21 mouse cellular contexts compared by ENCODE assay signal in the genomic region with DNA sequence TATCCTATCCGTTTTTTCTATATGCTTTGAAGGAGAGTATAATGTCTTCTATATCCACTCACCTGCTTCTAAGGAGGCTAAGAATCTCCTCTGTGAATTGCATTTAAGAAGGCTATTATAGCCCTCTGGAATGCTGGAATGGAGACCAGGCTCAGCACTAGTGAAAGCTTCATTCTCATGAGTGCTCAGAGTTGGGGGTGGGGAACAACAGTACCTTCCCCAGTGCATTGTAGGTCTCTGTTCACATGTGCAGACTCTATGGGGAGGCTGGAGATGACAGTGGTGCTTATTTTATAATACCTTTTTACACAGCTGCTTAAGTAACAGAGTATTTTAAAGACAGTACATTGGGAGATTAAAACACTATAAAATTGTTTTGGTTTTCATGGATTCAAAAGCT.
"Had no signal": no experiment of that assay in that cellular context is flagged by ENCODE, and none has a peak within 500 bp of the region (broad histone marks: within the 10 kb centered on the region; RNA-seq: fewer than 3 reads in every experiment).

No protein-coding gene starts in this region.

- H3K9me3 ChIP-seq: liver, embryonic 13.5 days; liver, embryonic 15.5 days; lung, embryonic 15.5 days; megakaryocyte, embryonic 14.5 days; neural tube, embryonic 13.5 days; neural tube, embryonic 15.5 days had no signal

- H3K36me3 ChIP-seq: liver, embryonic 13.5 days; liver, embryonic 15.5 days; lung, embryonic 15.5 days; neural tube, embryonic 13.5 days; neural tube, embryonic 15.5 days had no signal

- H3K27ac ChIP-seq: liver, embryonic 13.5 days; liver, embryonic 15.5 days; lung, embryonic 15.5 days; macrophage; neural tube, embryonic 15.5 days had no signal

- H3K9ac ChIP-seq: liver, embryonic 13.5 days; liver, embryonic 15.5 days; liver, postnatal 0 days; lung, embryonic 15.5 days; neural tube, embryonic 13.5 days; neural tube, embryonic 15.5 days had no signal

- H3K27me3 ChIP-seq: liver, embryonic 13.5 days; liver, embryonic 15.5 days; lung, embryonic 15.5 days; megakaryocyte, embryonic 14.5 days; neural tube, embryonic 13.5 days; neural tube, embryonic 15.5 days had no signal

- H3K4me1 ChIP-seq: liver, embryonic 13.5 days; liver, embryonic 15.5 days; lung, embryonic 15.5 days; megakaryocyte, embryonic 14.5 days had no signal

- DNase-seq: liver, embryonic 13.5 days; liver, postnatal 0 days; lung, adult 2 months; lung, postnatal 14 days; lung, postnatal 36 days; retina, postnatal 1 day; right cerebral cortex, adult 18-20 months; right cerebral cortex, postnatal 25 days; right cerebral cortex, postnatal 4 days; spleen, adult 18-20 months; thymus, adult 18-20 months; thymus, postnatal 14 days; thymus, postnatal 36 days had no signal

- H3K4me3 ChIP-seq: liver, embryonic 13.5 days; liver, embryonic 15.5 days; lung, embryonic 15.5 days; megakaryocyte, embryonic 14.5 days; myocyte; neural tube, embryonic 13.5 days; neural tube, embryonic 15.5 days had no signal

- ATAC-seq: liver, postnatal 0 days; lung, postnatal 0 days had no signal

- H3K4me2 ChIP-seq: liver, embryonic 13.5 days; liver, embryonic 15.5 days; lung, embryonic 15.5 days; neural tube, embryonic 13.5 days; neural tube, embryonic 15.5 days had no signal
